ENCODE assay signal across 25 mouse cellular contexts in genomic region chr17:64528476-64528875, GRCm38 (mm10).
"Had no signal": no experiment of that assay in that cellular context is flagged by ENCODE, and none has a peak within 500 bp of the region (broad histone marks: within the 10 kb centered on the region; RNA-seq: fewer than 3 reads in every experiment).

No protein-coding gene starts in this region.

- H3K9me3 ChIP-seq: heart, embryonic 10.5 days; heart, embryonic 12.5 days; hindbrain, embryonic 10.5 days; hindbrain, embryonic 12.5 days; intestine, embryonic 15.5 days; limb, embryonic 10.5 days; limb, embryonic 12.5 days had no signal

- DNase-seq: gastrocnemius, adult 2 months; gastrocnemius, postnatal 10 days; gastrocnemius, postnatal 25 days; heart, adult 18-20 months; heart, postnatal 10 days; heart, postnatal 4 days; kidney, adult 18-20 months; kidney, adult 8-10 months; kidney, postnatal 10 days; kidney, postnatal 25 days; kidney, postnatal 4 days; liver had no signal

- H3K9ac ChIP-seq: heart, embryonic 12.5 days; hindbrain, embryonic 12.5 days; hindbrain, embryonic 14.5 days; intestine, embryonic 15.5 days; limb, embryonic 12.5 days had no signal

- H3K4me2 ChIP-seq: heart, embryonic 12.5 days; hindbrain, embryonic 12.5 days; hindbrain, embryonic 14.5 days; intestine, embryonic 15.5 days; limb, embryonic 12.5 days had no signal

- H3K36me3 ChIP-seq: heart, embryonic 10.5 days; heart, embryonic 12.5 days; hindbrain, embryonic 10.5 days; hindbrain, embryonic 12.5 days; intestine, embryonic 15.5 days; limb, embryonic 10.5 days; limb, embryonic 12.5 days had no signal

- ATAC-seq: hindbrain, embryonic 16.5 days; inflammation-experienced regulatory T-cells, adult 6 months; intestine, embryonic 15.5 days; intestine, postnatal 0 days had no signal

- H3K27ac ChIP-seq: gastrocnemius, adult 2 months; heart, embryonic 10.5 days; hindbrain, embryonic 10.5 days; hindbrain, embryonic 12.5 days; hindbrain, embryonic 14.5 days; intestine, embryonic 15.5 days; layer of hippocampus, adult 2 months; left cerebral cortex, adult 2 months; limb, embryonic 10.5 days; limb, embryonic 12.5 days had no signal

- H3K4me3 ChIP-seq: gastrocnemius, adult 2 months; heart, embryonic 10.5 days; heart, embryonic 12.5 days; hindbrain, embryonic 10.5 days; hindbrain, embryonic 12.5 days; intestine, embryonic 15.5 days; layer of hippocampus, adult 2 months; left cerebral cortex, adult 2 months; limb, embryonic 10.5 days; limb, embryonic 12.5 days had no signal

- H3K4me1 ChIP-seq: hindbrain, embryonic 10.5 days; hindbrain, embryonic 12.5 days; intestine, embryonic 15.5 days had no signal

- H3K27me3 ChIP-seq: heart, embryonic 12.5 days; hindbrain, embryonic 12.5 days; intestine, embryonic 15.5 days; limb, embryonic 12.5 days had no signal
